Comparison of ENCODE assay signal across 7 mouse cellular contexts in the genomic region with DNA sequence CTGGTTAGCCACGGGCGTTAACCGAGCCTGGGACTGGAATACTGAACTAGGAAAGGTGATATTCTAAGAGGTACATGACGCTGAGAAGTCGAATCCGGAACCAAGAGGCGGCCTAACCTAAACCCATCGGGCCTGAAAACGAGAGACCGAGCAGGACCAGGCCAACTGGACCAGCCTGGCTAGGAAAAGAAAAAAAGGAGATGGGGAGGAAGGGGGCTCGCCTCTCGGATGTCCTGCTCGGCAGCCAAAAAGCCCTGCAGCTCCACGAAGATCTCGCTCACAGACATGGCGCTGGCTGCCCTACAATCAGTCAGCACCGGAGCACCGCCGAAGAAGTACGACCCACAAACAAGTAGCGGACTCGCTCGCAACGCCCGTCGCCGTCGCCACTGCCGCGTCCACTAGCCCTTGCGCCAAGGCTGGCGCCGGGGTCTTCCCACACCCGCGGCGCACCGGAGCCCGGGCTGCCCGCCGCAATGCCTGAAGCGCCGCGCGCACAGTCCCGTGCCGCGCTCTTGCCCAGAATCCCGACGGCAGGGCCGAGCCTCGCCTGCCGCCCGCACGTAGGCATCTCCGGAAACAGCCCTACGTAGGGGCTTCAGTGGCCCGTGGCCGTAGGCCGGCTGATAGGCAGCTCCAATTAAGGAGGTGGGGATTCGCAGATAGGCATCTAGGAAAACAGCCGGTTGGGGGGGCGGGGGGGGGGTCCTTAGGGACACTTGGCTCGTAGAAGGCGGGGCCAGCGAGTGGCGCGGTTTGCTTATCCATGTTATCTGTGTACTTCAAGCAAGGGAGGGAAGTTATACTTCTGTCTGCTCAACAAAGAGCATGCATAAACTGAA. TPM values are rescaled to one million over a fixed set of nuclear protein-coding genes. Genes with fewer than 3 reads are reported as not detected.
DNase-seq lines count a peak whose midpoint lies in the region; ATAC-seq lines count a peak whose summit lies in the region.

No protein-coding gene starts in this region.

- 0 out of 2 replicates have a peak, but pooled peaks cover 2% of the 10 kb centered on the region for H3K36me3 ChIP-seq in intestine, embryonic 15.5 days
- peaks cover 23% of the 10 kb centered on the region for H3K36me3 ChIP-seq in midbrain, embryonic 10.5 days

- H3K27ac ChIP-seq in intestine, embryonic 15.5 days: peak overlapping the region; percentile 95
- H3K27ac ChIP-seq in midbrain, embryonic 10.5 days (replicated peaks): peak overlapping the region; percentile 90

- peak; percentile 92 to 97 for DNase-seq in adrenal gland, adult (ENCODE audit: inconsistent age in 2 of 2, low spot score in 1 of 2)
- DNase-seq in embryo, embryonic 10.5 days (ENCODE audit: low spot score): peak; percentile 94
- DNase-seq in gastrocnemius, postnatal 25 days: peak; percentile 86
- DNase-seq in left cerebral cortex, postnatal 25 days (ENCODE audit: low spot score in 2 of 2): peak; percentile 87 to 91
- DNase-seq in midbrain, embryonic 10.5 days (ENCODE audit: low spot score): peak; percentile 93
- peak; percentile 85 for DNase-seq in right cerebral cortex, postnatal 4 days

- ATAC-seq in intestine, embryonic 15.5 days: peak; percentile 97

- H3K9me3 ChIP-seq in intestine, embryonic 15.5 days: no peaks in the 10 kb centered on the region
- H3K9me3 ChIP-seq in midbrain, embryonic 10.5 days (replicated peaks): no peaks in the 10 kb centered on the region

- WGBS in intestine, embryonic 15.5 days: under 1% methylated on average over 67 of the region's 67 CpGs
- under 1% methylated on average over 67 of the region's 67 CpGs for whole genome bisulfite sequencing in midbrain, embryonic 10.5 days

- peak overlapping the region; percentile 65 for H3K4me2 ChIP-seq in intestine, embryonic 15.5 days (replicated peaks)

- intact Hi-C loops in left cerebral cortex, postnatal 25 days (cut with DNase I): loop anchor here (2.0 kb wide), 1 partner anchor 78 kb away; the partner anchor contains the start of gene Clasp1

- H3K4me1 ChIP-seq in intestine, embryonic 15.5 days (replicated peaks): 0 out of 2 replicates have a peak, but pooled peaks cover 3% of the 10 kb centered on the region
- H3K4me1 ChIP-seq in midbrain, embryonic 10.5 days: peaks cover 9% of the 10 kb centered on the region

- H3K27me3 ChIP-seq in intestine, embryonic 15.5 days (replicated peaks): no peaks in the 10 kb centered on the region
- no peaks in the 10 kb centered on the region for H3K27me3 ChIP-seq in midbrain, embryonic 10.5 days (ENCODE audit: low read depth, poor library complexity, severe bottlenecking)

- H3K4me3 ChIP-seq in intestine, embryonic 15.5 days (replicated peaks): peak overlapping the region; percentile 62
- peak overlapping the region; percentile 81 for H3K4me3 ChIP-seq in midbrain, embryonic 10.5 days

- H3K9ac ChIP-seq in intestine, embryonic 15.5 days: peak overlapping the region; percentile 69

RNA-seq across cellular contexts. Expression of gene Tsn, which starts 0.5 kb away (rescaled TPM):
- total RNA-seq in gastrocnemius, postnatal 25 days (2021): 10 to 100 TPM; 44.6 to 48.0 TPM
- 261 and 297 TPM in 2 replicates for polyA plus RNA-seq in intestine, embryonic 15.5 days (2015; fragmentation: Nextera tagmentation; extraction: Ambion mirVana)
- total RNA-seq in left cerebral cortex, postnatal 25 days (2021): 100 to 1,000 TPM; 107 to 110 TPM
- 403 and 418 TPM in 2 replicates for polyA plus RNA-seq in midbrain, embryonic 10.5 days (2016; fragmentation: Nextera tagmentation; extraction: Ambion mirVana)

RNA-seq across cellular contexts. Expression of gene Nifk, which starts 10.6 kb away (rescaled TPM):
- total RNA-seq in gastrocnemius, postnatal 25 days (2021): 10 to 100 TPM; 15.1 to 17.2 TPM
- 78.4 and 87.5 TPM in 2 replicates for polyA plus RNA-seq in intestine, embryonic 15.5 days (2015; fragmentation: Nextera tagmentation; extraction: Ambion mirVana)
- 10 to 100 TPM; 19.8 to 23.3 TPM for total RNA-seq in left cerebral cortex, postnatal 25 days (2021)
- polyA plus RNA-seq in midbrain, embryonic 10.5 days (2016; fragmentation: Nextera tagmentation; extraction: Ambion mirVana): 93.0 and 105 TPM in 2 replicates

Comparison
In these comparisons a context has a peak if more than half of its experiments do, and no peak if none do; other contexts are left out.
1. Peak in every context shown above with its lines: DNase-seq, ATAC-seq, H3K4me3 ChIP-seq and H3K27ac ChIP-seq.